Mouse (Mus musculus) spleen, postnatal 36 days (tissue): ENCODE measurements around the gene Nsd2.
"Not testable (repeated sequence)": the region's sequence is repeated elsewhere in the genome, so short reads cannot be mapped to it uniquely, and the experiment has no call there.

ENCODE experiments used
- DNase-seq, 2 experiments: peaks; one replicate each; pipeline ENCODE4 v3.0.0; 2022; ENCODE audit warnings: low spot score in 2 of 2, mixed read lengths in 1 of 2

The Nsd2 gene

GRCm38 (mm10) chr5:33851466-33851865 is 30.9 kb downstream of the Nsd2 start:
- no peak for DNase-seq

- no peak for DNase-seq
Measured at GRCm38 (mm10) chr5:33853086-33853485, 32.6 kb downstream of the Nsd2 start.

GRCm38 (mm10) chr5:33854019-33854418 is 33.5 kb downstream of the Nsd2 start:
- DNase-seq: no peak

- no peak for DNase-seq
Measured at GRCm38 (mm10) chr5:33857693-33858092, 37.2 kb downstream of the Nsd2 start.

- DNase-seq: no peak
Measured at GRCm38 (mm10) chr5:33875472-33875871, 54.9 kb downstream of the Nsd2 start.

GRCm38 (mm10) chr5:33881118-33881517 is 60.6 kb downstream of the Nsd2 start:
- no peak for DNase-seq

GRCm38 (mm10) chr5:33893406-33893805 is 72.9 kb downstream of the Nsd2 start:
- DNase-seq: no peak

GRCm38 (mm10) chr5:33895116-33895515 is 74.6 kb downstream of the Nsd2 start:
- no peak for DNase-seq

GRCm38 (mm10) chr5:33897158-33897557 is 76.6 kb downstream of the Nsd2 start:
- DNase-seq: no peak

GRCm38 (mm10) chr5:33898671-33899070 is 78.1 kb downstream of the Nsd2 start:
- no peak for DNase-seq

- no peak for DNase-seq
Measured at GRCm38 (mm10) chr5:33899245-33899644, 78.7 kb downstream of the Nsd2 start.

- no peak for DNase-seq
Measured at GRCm38 (mm10) chr5:33900101-33900500, 79.6 kb downstream of the Nsd2 start.

GRCm38 (mm10) chr5:33900701-33901263 is 80.3 kb downstream of the Nsd2 start:
- DNase-seq: no peak

- DNase-seq: no peak
Measured at GRCm38 (mm10) chr5:33901278-33901677, 80.8 kb downstream of the Nsd2 start.

- no peak for DNase-seq
Measured at GRCm38 (mm10) chr5:33902696-33903095, 82.2 kb downstream of the Nsd2 start.

- DNase-seq: no peak
Measured at GRCm38 (mm10) chr5:33903176-33903575, 82.7 kb downstream of the Nsd2 start.

- not testable (repeated sequence) for DNase-seq
Measured at GRCm38 (mm10) chr5:33915031-33915430, 94.5 kb downstream of the Nsd2 start.

GRCm38 (mm10) chr5:33916616-33917015 is 96.1 kb downstream of the Nsd2 start:
- not testable (repeated sequence) for DNase-seq

- DNase-seq: no peak
Measured at GRCm38 (mm10) chr5:33919466-33919865, 98.9 kb downstream of the Nsd2 start.

GRCm38 (mm10) chr5:33920037-33920436 is 99.5 kb downstream of the Nsd2 start:
- no peak for DNase-seq

GRCm38 (mm10) chr5:33920924-33921323 is 100.4 kb downstream of the Nsd2 start:
- DNase-seq: no peak

- no peak for DNase-seq
Measured at GRCm38 (mm10) chr5:33921486-33922235, 101.1 kb downstream of the Nsd2 start.

GRCm38 (mm10) chr5:33922566-33922965 is 102.0 kb downstream of the Nsd2 start:
- no peak for DNase-seq

GRCm38 (mm10) chr5:33926170-33926569 is 105.6 kb downstream of the Nsd2 start:
- no peak for DNase-seq
